Mouse (Mus musculus) B cell, adult (primary cell): ENCODE data around the gene Gm45233. TPM values are rescaled to one million over a fixed set of nuclear protein-coding genes. Genes with fewer than 3 reads are reported as not detected.

Source experiments
- total RNA-seq: library from RNA; stranded (reverse); gene quantifications from 4 replicates; pipeline ENCODE4 v1.2.4, GENCODE M21; 2023; ENCODE audit not compliant: inconsistent age

Gm45233 gene
- not detected in 4 replicates for total RNA-seq

GRCm38 (mm10) chr7:43443917-43444293 is at the start of gene Gm45233, which contains the start of gene Etfb:
TSS of gene Gm45233 (plus strand) at chr7:43444128.
TSS of gene Etfb (plus strand) at chr7:43444083.

GRCm38 (mm10) chr7:43408131-43408553 is 35.8 kb upstream of the Gm45233 start, which contains the start of gene Siglecg:
TSS of gene Siglecg (plus strand) at chr7:43408204.

GRCm38 (mm10) chr7:43427406-43427805 is 16.5 kb upstream of the Gm45233 start, which contains the start of gene Lim2:
TSS of gene Lim2 (plus strand) at chr7:43427670.

GRCm38 (mm10) chr7:43436341-43437255 is 7.3 kb upstream of the Gm45233 start, which contains the start of gene Nkg7:
TSS of gene Nkg7 (plus strand) at chr7:43437073.

GRCm38 (mm10) chr7:43440482-43440881 is 3.4 kb upstream of the Gm45233 start, which contains the start of gene Cldnd2:
TSS of gene Cldnd2 (plus strand) at chr7:43440782.

GRCm38 (mm10) chr7:43462851-43463250 is 18.9 kb downstream of the Gm45233 start, which contains the start of gene Vsig10l:
TSS of gene Vsig10l (plus strand) at chr7:43463151.

GRCm38 (mm10) chr7:43489631-43490125 is 45.8 kb downstream of the Gm45233 start, which contains the start of gene Iglon5:
TSS of gene Iglon5 (minus strand) at chr7:43490075.

Other genes with a start within 250 kb of the Gm45233 start
- 23.2 to 26.1 TPM (median 25.5 TPM) in 4 replicates for gene Zfp715, start 130.8 kb upstream of the Gm45233 start, total RNA-seq
- gene Siglecf, start 92.8 kb upstream of the Gm45233 start, total RNA-seq: 0.45 to 0.77 TPM (median 0.45 TPM) in 3 of 4 replicates, not detected in the other
- gene Siglecg, start 35.9 kb upstream of the Gm45233 start, total RNA-seq: 357 to 404 TPM (median 393 TPM) in 4 replicates
- gene Lim2, start 16.5 kb upstream of the Gm45233 start, total RNA-seq: not detected in 4 replicates
- gene Nkg7, start 7.1 kb upstream of the Gm45233 start, total RNA-seq: 1.9 to 3.8 TPM (median 2.3 TPM) in 4 replicates
- not detected in 4 replicates for gene Cldnd2, start 3.3 kb upstream of the Gm45233 start, total RNA-seq
- gene Etfb, start within 50 bp of the Gm45233 start, total RNA-seq: 36.1 to 51.0 TPM (median 48.9 TPM) in 4 replicates
- gene Vsig10l, start 19.0 kb downstream of the Gm45233 start, total RNA-seq: 2.0 to 3.9 TPM (median 2.3 TPM) in 4 replicates
- gene Iglon5, start 45.9 kb downstream of the Gm45233 start, total RNA-seq: not detected in 4 replicates
- not detected in 4 replicates for gene 4931406B18Rik, start 61.8 kb downstream of the Gm45233 start, total RNA-seq
- gene Cd33, start 100.3 kb downstream of the Gm45233 start, total RNA-seq: 1.7 to 3.5 TPM (median 2.3 TPM) in 4 replicates
- 1.9 to 2.5 TPM (median 2.5 TPM) in 4 replicates for gene Zfp658, start 118.1 kb downstream of the Gm45233 start, total RNA-seq
- gene Zfp719, start 135.5 kb downstream of the Gm45233 start, total RNA-seq: 8.9 to 14.1 TPM (median 10.7 TPM) in 4 replicates
- gene Zfp819, start 163.0 kb downstream of the Gm45233 start, total RNA-seq: not detected in 4 replicates
- gene Ceacam18, start 190.6 kb downstream of the Gm45233 start, total RNA-seq: not detected in 4 replicates
- gene Siglece, start 216.0 kb downstream of the Gm45233 start, total RNA-seq: 1.7 to 2.6 TPM (median 2.1 TPM) in 4 replicates
- 5.3 to 7.2 TPM (median 6.0 TPM) in 4 replicates for gene Ctu1, start 227.9 kb downstream of the Gm45233 start, total RNA-seq
- gene Klk14, start 246.3 kb downstream of the Gm45233 start, total RNA-seq: not detected in 4 replicates